Mouse (Mus musculus) left cerebral cortex, postnatal 4 days (tissue): ENCODE data around the gene Gm44805. TPM values are rescaled to one million over a fixed set of nuclear protein-coding genes. Genes with fewer than 3 reads are reported as not detected.

Experiments
- DNase-seq: peaks from one replicate; pipeline ENCODE4 v3.0.0-alpha.2; 2022
- intact Hi-C: fragments of 180-260 bp; cut with DNase I; formaldehyde crosslinking; loops from one replicate; pipeline ENCODE4 v1.15.1; 2025
- total RNA-seq, 2 experiments: library from RNA; stranded (reverse); gene quantifications; 2 replicates each; pipeline ENCODE4 v1.2.3; 2021

Gm44805 gene
- not detected for total RNA-seq

DNA sequence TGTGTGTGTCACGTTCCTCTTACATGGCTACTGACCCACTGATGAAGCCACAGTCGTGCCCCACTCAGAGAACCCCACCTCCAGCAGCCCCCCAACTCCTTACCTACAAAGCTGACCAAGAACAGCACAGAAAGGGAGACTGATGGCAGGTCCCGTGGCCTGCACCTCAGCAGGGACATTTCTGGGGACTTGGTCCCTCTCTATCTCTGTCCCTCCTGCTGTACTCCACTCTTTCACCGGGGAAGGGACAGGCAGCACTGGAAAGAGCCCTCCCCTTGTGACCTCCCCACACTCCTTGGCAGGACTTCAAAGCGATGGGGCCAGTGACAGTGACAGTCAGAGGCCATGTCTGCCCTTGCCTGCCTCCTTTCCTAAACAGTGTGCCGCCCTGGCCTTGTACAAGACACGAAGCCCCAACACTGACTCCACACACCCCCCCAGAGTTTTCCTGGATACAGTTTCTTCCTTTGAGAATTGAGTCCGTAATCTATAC, at the start of gene Gm44805, which contains the start of gene Apoc4:
TSS of gene Gm44805 (minus strand) at position 222 of the 493 bp plus-strand sequence.
TSS of gene Apoc4 (minus strand) at position 278 of the 493 bp plus-strand sequence.
- intact Hi-C loops: no loop called here
- DNase-seq: no peak

DNA sequence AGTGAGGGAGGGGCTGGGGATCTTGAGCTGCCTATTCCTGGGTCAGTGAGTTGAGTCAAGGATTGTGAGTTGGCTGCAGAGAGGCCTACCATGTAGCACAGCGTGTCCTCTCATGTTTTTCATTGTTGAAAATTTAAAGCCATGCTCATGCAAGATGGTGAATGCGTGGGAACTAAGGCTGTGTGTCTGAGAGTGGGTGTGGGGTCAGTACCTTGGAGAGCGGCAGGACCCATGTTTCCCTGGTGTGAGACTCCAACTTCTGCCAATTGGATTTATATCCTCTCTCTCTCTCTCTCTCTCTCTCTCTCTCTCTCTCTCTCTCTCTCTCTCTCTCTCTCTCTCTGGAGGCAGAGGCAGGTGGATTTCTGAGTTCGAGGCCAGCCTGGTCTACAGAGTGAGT, 45.3 kb upstream of the Gm44805 start:
- DNase-seq: no peak
- intact Hi-C loops: no loop called here

DNA sequence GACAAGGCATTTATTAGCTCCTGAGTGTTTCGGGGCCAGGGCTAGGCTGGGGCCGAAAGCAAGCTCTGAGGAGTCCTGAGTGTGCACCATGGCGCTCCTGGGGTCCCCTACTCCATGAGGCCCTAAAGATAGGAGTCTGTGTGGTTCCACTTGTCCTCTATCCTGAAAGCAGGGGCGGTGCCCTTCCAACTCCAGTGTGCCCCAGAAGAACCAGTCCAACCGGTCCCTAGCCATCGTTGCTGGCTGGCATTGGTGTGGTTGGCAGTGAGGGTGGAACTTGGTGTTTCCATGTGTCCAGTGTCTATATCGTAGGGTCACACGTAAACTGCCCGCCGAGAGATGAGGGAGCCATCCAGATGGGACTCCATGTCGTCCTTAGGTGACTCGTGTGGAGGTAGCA, 42.9 kb upstream of the Gm44805 start:
- intact Hi-C loops: no loop called here
- DNase-seq: no peak

DNA sequence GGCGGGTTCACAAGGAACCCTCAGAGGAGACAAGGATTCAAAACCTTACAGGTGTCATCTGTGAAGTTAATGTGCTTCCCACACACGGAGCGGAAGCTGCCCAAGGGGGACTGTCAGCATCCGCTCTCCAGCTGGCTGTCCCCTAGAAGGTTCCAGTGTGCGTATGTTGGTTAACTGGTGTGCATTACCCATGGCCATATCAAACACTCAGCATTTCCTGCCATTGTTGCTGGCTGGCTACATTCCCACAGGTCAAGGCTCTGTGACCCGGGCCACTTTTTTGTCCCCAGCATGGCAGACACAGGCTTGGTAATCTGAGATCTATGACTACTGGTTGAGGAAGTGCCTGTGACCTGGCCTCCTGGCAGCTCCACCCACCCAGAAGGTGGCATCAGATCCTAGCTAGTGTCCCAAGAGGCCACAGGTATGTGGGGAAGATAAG, 41.6 kb upstream of the Gm44805 start:
- no peak for DNase-seq
- intact Hi-C loops: no loop called here

DNA sequence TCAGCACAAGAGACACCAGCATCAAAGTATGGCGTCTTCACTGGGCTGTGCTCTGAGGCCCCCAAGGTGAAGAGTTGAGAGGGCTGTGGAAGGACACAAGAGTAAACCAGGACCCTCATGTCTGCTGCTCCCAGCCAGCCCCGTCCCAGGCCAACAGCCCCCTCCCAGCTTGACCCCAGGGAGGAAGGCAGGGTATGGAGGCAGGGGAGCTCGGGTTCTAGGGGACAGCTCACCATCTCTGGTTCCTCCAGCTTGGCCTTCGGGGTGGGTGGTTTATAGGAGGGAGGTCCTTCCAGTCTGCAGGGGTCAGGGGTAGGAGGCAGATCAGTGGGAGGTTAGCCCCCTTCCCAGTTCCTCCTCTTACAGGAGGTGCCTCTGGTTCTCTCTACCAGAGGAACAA, 38.0 kb upstream of the Gm44805 start:
- no peak for DNase-seq
- intact Hi-C loops: no loop called here

DNA sequence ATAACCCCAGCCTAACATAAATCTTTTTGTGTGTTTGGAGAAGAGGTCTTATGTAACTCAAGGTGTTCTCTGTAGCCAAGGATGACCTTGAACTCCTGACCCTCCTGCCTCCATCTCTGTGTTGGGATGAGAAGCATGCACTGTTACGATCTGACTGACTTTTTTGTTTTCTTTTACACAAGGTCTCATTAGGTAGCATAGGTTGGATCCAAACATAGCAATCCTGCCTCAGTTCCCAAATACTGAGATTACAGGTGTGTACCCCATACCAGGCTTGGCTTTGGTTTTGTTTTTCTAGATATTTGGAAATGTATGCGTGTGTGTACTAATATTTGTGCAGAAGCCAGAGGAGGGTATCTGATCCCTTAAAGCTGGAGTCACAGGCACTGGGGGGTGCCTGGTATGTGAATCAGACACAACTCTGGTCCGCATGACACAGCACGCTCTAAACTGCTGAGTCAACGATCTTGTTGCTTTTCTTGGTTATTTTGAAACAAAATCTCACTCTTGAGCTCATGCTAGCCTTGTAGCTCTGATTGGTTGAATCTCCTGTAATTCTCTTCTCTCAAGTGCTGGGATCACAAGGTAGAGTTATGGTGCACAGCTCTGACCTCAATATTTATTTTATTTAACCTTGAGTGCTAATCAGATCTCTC, 37.2 kb upstream of the Gm44805 start:
- intact Hi-C loops: no loop called here
- DNase-seq: no peak

DNA sequence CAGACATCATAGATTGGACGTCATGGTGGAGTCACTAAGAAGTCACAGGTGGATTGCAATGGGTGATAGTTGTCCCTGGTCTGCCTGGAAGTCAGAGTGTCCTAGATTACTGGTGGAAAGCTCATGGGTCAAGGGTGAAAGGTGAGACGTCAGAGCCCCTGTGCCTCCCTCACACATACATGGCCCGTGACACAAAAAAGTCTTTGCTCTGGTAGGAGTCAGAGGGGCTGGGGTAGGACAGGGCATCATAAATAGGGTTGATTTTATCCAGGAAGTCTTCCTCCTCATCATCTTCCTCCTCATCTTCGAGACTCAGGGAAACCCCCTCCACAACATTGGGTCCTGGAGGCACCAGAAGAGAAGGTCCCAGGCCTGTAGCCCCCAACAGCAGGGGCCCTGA, 36.1 kb upstream of the Gm44805 start:
- intact Hi-C loops: no loop called here
- DNase-seq: no peak

DNA sequence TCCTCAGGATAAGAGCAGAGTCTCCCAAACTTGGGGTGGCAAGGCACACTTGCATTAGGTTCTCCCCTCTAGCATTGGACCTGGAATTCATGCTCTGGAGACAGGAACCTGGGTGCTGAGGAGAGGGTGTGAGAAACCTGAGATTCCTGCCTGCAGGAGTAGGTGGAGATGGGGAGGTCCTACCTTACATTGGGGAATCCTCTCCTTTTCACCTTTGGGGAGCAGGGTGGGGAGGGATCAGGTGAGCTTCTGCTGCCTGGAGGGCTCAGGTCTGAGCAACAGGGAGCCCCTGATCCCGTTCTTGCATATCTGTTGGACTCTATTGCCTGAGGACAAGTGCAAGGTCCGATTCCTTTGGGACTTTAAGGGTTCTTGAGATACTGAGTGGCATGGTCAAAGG, 35.6 kb upstream of the Gm44805 start:
- DNase-seq: no peak
- intact Hi-C loops: no loop called here

DNA sequence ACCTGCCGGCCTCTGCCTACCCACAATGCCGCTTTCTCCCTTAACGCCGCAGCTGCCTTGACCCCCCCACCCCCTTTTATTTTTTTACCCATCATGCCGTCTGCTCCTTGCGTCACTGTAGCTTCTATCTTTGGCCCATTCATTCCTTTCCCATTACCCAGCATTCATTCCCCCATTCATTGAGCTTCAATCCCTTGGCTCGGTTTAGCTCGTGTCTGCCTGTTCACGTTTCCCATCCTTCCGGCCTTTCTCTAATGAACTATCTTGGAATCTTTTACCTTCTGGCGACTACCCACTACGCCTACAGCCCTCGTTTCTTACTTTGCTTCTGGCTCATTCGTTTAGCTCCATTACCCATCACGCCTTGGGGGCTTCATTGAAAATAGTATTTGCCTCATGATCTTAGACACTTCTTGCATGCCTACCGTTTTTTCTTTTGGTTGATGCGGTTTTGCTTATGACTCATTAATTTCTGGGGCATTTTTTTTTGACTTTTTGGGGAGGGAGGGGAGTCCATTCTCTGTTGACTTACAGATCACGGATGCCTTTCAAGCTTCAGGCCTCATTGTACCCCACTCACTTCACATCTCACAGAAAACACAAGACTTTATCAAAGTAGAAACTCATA, 34.9 kb upstream of the Gm44805 start:
- no peak for DNase-seq
- intact Hi-C loops: no loop called here

DNA sequence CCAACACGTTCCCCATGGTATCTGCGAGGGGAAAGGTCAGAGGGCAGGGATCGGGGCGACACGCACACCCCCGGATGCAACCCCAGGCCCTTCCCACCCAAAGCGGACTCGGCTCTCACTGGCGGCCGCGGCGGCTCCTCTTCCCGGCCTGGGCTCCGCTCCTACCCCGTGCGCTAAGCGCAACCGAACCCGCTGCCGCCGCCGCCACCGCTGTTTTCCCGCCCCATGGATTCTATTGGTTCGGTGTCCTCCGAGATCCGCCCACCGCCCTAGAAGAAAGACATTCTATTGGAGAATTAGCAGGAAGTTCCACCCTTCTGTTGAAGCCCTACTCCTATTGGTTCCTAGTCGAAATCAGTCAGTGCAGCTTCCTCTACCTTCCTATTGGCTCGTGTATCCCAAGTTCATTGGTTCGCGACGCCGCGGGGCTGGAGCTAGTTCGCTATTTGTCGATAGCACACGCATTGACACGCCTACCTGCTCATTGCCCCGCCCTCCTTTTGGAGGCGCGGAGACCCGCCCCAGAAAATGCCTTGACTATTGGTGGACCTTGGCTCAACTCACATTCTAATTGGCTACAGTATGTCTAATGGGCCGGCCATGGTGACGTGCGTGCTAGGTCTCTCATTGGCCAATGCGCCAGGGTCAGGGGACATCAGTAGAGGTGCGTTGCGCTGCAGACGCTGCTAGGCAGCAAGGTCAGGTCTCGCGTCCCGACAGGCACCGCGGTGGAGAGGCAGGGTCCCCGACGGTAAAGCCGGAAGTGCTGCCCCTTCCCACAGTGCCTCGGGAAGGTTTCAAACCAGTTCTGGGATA, 34.2 kb upstream of the Gm44805 start, which contains the start of gene Tomm40:
TSS of gene Tomm40 (minus strand) at position 200 of the 816 bp plus-strand sequence.
- peak; percentile 99 for DNase-seq
- intact Hi-C loops: no loop called here

DNA sequence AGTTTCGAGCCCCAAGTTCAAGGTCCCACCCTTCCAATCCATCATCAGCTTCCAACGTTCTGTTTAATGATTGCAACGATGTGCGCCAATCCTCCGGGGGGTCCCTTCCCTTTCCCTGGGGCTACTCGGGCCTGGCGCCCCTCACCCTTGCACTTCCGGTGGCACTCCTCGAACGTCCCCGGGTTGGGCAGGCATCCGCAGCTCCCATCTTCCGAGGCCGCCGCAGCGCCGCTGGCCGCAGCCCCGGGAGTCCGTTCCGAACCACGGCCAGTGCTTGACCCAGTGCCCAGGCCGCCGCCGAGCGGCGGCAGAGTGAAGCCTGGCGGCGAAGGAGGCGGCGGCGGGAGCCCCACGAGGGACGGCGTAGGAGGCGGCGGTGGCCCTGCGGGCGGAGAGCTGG, 33.6 kb upstream of the Gm44805 start:
- no peak for DNase-seq
- intact Hi-C loops: no loop called here

DNA sequence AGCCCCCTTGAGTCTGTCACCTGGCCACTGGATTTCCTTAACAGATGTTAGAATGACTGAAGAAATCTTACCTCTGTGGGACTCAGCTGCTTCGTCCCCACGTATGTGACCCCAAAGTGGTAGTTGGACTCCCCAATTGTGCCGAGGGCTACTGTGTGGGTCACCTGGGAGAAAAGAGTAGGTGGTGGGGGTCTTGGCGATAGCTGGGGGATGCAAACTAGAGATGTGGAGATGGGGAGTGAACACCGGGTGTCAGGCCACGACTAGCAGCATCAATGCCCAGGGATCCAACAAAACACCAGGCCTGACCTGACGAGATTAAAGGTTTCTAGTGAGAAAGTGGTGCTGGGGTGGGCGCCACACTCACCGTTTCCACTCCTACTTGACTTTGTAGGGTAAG, 32.4 kb upstream of the Gm44805 start:
- intact Hi-C loops: no loop called here

DNA sequence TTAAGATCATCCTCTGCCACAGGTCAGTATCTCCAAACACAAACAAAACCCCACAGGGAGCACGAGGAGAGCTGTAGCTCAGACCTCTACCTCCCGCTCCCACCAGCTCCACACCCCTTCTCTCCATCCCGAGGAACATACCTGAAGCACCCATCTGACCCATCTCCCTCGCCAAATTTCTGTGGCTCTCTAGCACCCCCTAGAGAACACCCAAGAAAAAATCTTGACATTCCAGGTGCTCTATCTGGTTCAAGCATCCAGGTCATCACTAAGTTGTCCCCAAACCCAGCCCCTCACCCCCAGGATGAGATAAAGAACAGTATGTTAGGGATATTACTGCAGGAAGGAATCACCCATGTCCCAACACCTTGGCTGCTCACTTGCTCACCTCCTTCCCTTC, 32.0 kb upstream of the Gm44805 start:
- DNase-seq: no peak
- intact Hi-C loops: no loop called here

More for the DNA sequence above, 32.4 kb upstream of the Gm44805 start:
- no peak for DNase-seq

DNA sequence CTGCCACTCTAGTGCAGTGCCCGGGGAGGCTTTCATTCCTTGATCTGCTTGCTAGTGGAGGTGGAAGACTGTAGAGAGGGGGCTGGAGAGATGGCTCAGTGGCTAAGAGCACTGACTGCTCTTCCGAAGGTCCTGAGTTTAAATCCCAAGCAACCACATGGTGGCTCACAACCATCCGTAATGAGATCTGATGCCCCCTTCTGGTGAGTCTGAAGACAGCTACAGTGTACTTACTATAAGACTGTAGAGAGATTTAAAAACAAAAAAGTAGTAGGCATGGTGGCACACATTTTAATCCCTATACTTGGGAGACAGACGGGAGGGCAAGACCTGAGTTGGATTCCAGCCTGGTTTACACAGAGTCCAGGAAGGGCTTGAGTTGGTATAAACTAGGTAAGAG, 31.2 kb upstream of the Gm44805 start:
- no peak for DNase-seq
- intact Hi-C loops: no loop called here

DNA sequence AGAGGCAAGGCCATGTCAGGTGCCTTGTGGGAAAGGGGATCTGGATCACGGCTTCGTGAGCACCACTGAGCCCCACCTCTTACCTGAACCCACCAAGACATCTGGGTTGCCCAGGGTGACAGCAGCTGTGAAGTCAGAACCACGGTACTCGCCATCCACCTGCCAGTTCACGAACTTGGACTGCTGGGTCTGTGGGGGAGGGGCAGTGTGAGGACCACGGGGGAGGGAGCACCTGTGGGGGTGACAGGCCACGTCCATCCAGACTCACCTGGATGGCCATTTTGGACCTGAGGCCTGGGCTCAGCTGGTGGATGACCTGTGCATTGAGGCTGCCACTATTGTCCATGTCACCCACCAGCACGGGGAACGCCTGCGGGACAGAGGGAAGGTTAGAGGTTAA, 29.4 kb upstream of the Gm44805 start:
- intact Hi-C loops: no loop called here
- DNase-seq: no peak

DNA sequence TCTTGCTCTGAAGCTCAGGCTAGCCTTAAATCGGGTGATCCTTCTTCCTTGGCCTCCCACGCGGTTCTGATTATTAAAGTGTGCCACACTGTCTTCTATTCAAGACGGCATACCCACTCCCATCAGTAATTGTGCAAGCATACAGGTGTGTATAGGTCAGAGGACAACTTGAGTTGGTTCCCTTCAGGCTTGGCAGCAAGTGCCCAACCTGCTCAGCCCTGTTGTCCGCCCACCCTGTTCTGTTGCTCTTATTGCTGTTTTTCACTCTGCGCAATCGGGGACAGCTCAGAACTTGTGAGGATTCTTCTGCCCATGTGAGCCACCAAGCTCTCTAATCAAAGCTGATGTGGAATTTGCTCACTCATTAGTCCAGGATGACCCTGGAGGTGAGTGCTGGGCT, 24.0 kb upstream of the Gm44805 start:
- intact Hi-C loops: loop anchor here (10.0 kb wide), 1 partner anchor 300 kb away; the partner anchor contains the start of genes Ckm and Klc3
- DNase-seq: no peak

DNA sequence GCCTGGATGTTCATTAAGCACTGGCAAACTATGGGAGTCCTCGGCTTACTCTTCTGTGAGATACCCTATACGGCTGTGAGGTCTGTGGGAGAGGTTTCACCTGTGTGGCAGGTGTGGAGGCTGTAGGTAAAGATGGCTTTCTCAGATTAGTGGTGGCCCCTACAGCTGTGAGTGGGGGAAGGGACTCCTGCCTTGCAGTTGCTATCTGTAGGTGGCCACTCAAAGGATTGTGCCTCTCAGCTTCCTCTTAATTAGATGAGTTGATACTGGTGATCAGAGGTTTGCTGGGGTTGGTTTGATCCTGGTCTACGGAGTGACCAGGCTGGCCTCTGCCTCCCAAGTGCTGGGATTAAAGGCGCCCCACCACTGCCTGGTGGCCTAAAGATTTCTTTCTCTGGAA, 23.3 kb upstream of the Gm44805 start:
- intact Hi-C loops: loop anchor here (10.0 kb wide), 1 partner anchor 300 kb away; the partner anchor contains the start of genes Ckm and Klc3
- no peak for DNase-seq

DNA sequence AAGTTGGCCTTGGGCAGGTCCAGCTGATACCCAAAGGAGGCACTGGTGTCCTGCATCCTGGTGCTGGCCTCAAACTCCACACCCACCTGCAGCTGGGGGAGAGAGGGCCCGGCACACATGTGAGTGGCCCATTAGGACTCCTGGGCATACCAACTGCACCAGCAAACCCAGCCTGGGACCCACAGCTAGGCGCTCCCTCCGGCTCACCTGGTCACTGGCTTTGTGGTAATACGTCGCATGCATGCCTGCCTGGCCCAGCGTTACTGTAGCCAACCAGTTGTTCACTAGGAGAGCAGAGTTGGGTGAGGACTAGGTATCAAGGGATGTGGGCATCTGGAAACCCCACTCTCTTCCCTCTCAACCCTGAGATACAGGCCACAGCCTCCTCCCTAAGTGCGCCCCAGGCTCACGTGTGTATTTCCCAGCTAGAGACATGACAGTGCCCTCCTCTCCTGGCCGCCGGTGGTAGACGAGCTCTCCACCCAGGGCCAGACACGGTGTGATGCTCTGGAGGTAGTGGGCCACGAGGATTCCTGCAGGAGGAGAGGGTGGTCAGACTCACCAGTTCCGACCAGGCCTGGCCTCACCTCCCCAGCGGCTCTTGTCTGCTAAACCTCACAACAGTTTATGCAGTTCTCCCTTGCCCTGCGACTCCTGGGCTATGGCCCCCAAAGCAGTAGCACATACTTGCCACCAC, 21.8 kb upstream of the Gm44805 start:
- intact Hi-C loops: loop anchor here (10.0 kb wide), 1 partner anchor 298 kb away; the partner anchor contains the start of genes Ckm and Klc3
- DNase-seq: no peak

DNA sequence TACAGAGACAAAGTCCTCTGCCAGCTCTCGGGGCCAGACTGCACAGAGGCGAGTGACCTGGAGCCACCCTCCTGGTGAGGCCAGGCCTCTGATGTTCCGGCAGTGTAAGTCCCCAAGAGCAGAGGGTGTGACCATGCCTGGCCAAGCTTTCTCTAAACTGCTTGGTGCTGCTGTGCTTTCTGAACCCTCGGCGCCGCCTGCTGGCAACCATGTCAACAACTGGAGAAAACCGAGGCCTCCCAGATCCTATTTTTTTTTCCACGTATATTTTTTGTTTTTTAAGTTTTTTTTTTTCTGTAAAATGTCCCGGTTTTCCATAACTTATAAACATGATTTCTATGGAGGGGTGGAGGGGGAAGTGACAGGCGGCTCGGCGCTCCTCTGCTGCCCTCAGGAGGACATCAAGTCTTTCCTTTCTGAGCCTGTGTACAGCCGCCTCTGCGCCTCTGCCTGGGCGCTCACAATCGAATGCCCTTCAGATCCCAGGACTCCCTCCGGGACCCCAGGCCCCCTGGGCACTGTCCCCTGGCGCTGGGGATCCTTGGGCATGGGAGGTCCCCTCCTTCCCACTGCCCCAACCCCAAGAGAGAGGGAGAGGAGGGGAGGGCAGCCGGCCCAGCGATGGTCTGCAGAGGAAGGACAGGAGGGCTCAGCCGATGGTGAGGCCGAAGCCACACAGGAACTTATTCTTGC, 20.0 kb upstream of the Gm44805 start:
- peak; percentile 73 for DNase-seq
- intact Hi-C loops: loop anchor here (1.0 to 10.0 kb wide), 2 partner anchors 34 to 296 kb away; partner anchors contain the start of genes Ckm and Klc3
